Mouse (Mus musculus) heart, embryonic 14.5 days (tissue): ENCODE results near the gene Slc12a1. TPM values are rescaled to one million over a fixed set of nuclear protein-coding genes. Genes with fewer than 3 reads are reported as not detected.

Experiments
- ATAC-seq: fragments of 200-750 bp; cut with Nextera tagmentation; 2 replicates; pipeline ENCODE4 v1.8.0; 2017; ENCODE audit warnings: low read depth, moderate TSS enrichment; ENCODE audit not compliant: insufficient number of reproducible peaks, insufficient read depth, low FRiP score
- H3K27ac ChIP-seq, 2 experiments: fragments of 200-500 bp in 1 of 2; fragments of 300-500 bp in 1 of 2; sonication (generic) in 1 of 2; replicated peaks in 1 of 2; 2 replicates each; pipeline ENCODE4 v1.5.1; 2012 to 2014; ENCODE audit warnings: low read depth in 2 of 2, low read length in 2 of 2, control low read depth in 1 of 2, mild to moderate bottlenecking in 1 of 2, mixed read lengths in 1 of 2; ENCODE audit not compliant: control insufficient read depth in 1 of 2, insufficient read depth in 1 of 2
- H3K27me3 ChIP-seq: fragments of 300-500 bp; sonication (generic); 2 replicates; pipeline ENCODE4 v1.6.1; 2014; ENCODE audit warnings: mild to moderate bottlenecking, low read length, control low read depth; ENCODE audit not compliant: control insufficient read depth, insufficient read depth
- H3K36me3 ChIP-seq: fragments of 300-500 bp; sonication (generic); 2 replicates; pipeline ENCODE4 v1.6.1; 2014; ENCODE audit warnings: mild to moderate bottlenecking, control low read depth, low read length, mixed read lengths; ENCODE audit not compliant: control insufficient read depth, insufficient read depth
- H3K4me1 ChIP-seq, 2 experiments: fragments of 200-500 bp in 1 of 2; fragments of 300-500 bp in 1 of 2; sonication (generic) in 1 of 2; 2 replicates each; pipeline ENCODE4 v1.6.1; 2012 to 2014; ENCODE audit warnings: low read length in 2 of 2, control low read depth in 1 of 2, mixed read lengths in 1 of 2; ENCODE audit not compliant: control insufficient read depth in 2 of 2, insufficient read depth in 2 of 2
- H3K4me2 ChIP-seq: fragments of 300-500 bp; sonication (generic); 2 replicates; pipeline ENCODE4 v1.6.1; 2014; ENCODE audit warnings: mild to moderate bottlenecking, low read length
- H3K4me3 ChIP-seq, 2 experiments: fragments of 200-500 bp in 1 of 2; fragments of 300-500 bp in 1 of 2; sonication (generic) in 1 of 2; 2 replicates each; pipeline ENCODE4 v1.5.1; 2012 to 2014; ENCODE audit warnings: low read length in 2 of 2, mild to moderate bottlenecking in 2 of 2, control low read depth in 1 of 2, low read depth in 1 of 2, moderate library complexity in 1 of 2; ENCODE audit not compliant: control insufficient read depth in 1 of 2, insufficient read depth in 1 of 2
- H3K9ac ChIP-seq: fragments of 300-500 bp; sonication (generic); 2 replicates; pipeline ENCODE4 v1.6.1; 2014; ENCODE audit warnings: mild to moderate bottlenecking, low read length
- H3K9me3 ChIP-seq: fragments of 300-500 bp; sonication (generic); 2 replicates; pipeline ENCODE4 v1.6.1; 2016; ENCODE audit warnings: low read length, control low read depth; ENCODE audit not compliant: control insufficient read depth
- WGBS: fragments of 180-500 bp; shearing (Covaris S2); extraction: QIAGEN DNeasy Blood & Tissue Kit; methylation state at CpG from one replicate; pipeline ENCODE4 v1.1.7; 2014; 5-methylcytosine and 5-hydroxymethylcytosine counted together
- polyA plus RNA-seq: library from polyadenylated mRNA; unstranded; fragments of >200 nt; fragmentation: Nextera tagmentation; extraction: Ambion mirVana; gene quantifications from 2 replicates; pipeline ENCODE4 v1.2.1, GENCODE M21; 2014

The Slc12a1 gene
- polyA plus RNA-seq, 1 experiment from 2014 or later: not detected

DNA sequence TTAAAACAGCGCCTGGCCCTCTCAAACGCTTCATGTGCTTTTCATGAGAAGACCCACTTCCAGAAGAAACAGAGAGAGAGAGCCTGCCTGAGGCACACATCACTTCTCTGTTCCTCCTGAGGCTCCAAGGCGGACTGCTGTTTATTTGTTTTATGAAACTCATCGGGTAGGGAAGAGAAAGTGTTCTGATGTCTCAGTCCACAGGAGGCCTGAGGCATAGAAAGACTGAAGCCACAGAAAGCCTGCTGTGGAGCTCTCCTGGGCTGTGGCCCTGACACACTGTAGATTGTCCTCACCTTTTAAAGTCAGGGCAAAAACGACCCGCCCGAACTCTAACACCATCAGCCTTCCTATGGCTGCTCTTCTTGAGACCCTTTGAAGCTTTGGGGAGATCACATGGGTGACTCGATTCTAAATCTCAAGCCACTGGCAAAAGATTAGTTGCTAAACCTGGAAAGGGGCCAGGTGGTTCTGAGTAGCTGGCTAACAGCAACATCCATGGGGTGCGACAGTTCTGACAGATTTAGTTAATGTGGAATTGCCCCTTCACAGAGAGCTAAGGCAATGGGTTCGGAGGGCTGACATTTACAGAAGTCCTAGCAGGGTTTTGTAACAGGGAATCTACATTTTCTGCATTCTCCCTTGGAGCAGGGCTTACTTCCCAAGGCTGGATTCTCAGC is 59.7 kb downstream of the Slc12a1 start:
- Histone ChIP-seq H3K4me1 (peaks cover 4 to 9% of the 10 kb centered on the region in 2 experiments; a peak in 3 of 4 replicates), H3K9ac (no peak overlapping the region), H3K27ac (no peak overlapping the region), H3K9me3 (no peaks in the 10 kb centered on the region), H3K27me3 (no peaks in the 10 kb centered on the region), H3K4me2 (no peak overlapping the region), H3K36me3 (no peaks in the 10 kb centered on the region), H3K4me3 (no peak overlapping the region)
- no peak for ATAC-seq
- 57% methylated on average over 10 of the region's 10 CpGs for WGBS

DNA sequence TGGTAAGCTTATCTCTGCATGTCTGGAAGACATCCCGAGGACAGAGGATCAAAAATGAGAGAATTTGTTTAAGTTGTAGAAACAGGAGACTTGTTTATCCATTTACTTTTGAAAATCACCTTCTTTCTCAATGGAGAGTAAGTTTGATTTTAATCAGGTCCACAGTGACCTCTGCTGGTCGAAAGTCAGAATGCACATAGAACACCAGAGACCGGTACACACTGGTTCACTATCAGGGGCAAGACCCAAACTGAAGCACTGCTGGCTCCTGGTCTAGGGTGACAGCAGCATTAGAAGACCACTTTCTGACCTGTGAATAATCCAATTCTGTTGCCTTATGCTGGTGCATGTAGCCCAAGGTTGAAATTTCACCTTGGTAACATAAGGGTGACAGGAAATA is 62.3 kb downstream of the Slc12a1 start:
- no peaks in the 10 kb centered on the region for H3K36me3 ChIP-seq
- 0% methylated on average over 3 of the region's 3 CpGs for WGBS
- no peaks in the 10 kb centered on the region for H3K9me3 ChIP-seq
- H3K9ac ChIP-seq: no peak overlapping the region
- H3K27me3 ChIP-seq: no peaks in the 10 kb centered on the region
- peaks cover 4 to 14% of the 10 kb centered on the region in 2 experiments; a peak in 3 of 4 replicates for H3K4me1 ChIP-seq
- no peak overlapping the region for H3K4me3 ChIP-seq
- ATAC-seq: no peak
- H3K27ac ChIP-seq: no peak overlapping the region
- H3K4me2 ChIP-seq: no peak overlapping the region

DNA sequence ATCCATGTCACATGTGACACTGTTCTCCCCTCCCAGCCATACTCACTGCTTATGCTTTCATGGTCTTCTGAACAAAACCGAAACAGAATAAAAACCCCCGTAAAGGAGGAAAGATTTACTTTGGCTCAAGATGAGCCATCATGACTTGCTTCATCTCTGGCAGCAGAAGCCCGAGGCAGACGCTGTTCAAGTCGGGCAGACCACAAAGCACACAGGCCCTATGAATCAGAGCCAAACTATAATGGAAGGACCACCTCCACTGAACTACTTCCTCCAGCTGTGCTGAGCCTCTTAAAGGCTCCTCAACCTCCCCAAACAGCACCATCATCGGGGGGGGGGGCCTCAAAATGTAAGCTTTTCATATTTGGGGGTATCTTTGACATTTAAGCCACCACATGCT is 65.0 kb downstream of the Slc12a1 start:
- no peak for ATAC-seq
- 78% methylated on average over 6 of the region's 6 CpGs for WGBS
- Histone ChIP-seq H3K9ac (no peak overlapping the region), H3K4me1 (peaks cover 0 to 7% of the 10 kb centered on the region in 2 experiments; a peak in 1 of 4 replicates), H3K27me3 (no peaks in the 10 kb centered on the region), H3K36me3 (no peaks in the 10 kb centered on the region), H3K27ac (no peak overlapping the region), H3K4me3 (no peak overlapping the region), H3K4me2 (no peak overlapping the region), H3K9me3 (no peaks in the 10 kb centered on the region)

DNA sequence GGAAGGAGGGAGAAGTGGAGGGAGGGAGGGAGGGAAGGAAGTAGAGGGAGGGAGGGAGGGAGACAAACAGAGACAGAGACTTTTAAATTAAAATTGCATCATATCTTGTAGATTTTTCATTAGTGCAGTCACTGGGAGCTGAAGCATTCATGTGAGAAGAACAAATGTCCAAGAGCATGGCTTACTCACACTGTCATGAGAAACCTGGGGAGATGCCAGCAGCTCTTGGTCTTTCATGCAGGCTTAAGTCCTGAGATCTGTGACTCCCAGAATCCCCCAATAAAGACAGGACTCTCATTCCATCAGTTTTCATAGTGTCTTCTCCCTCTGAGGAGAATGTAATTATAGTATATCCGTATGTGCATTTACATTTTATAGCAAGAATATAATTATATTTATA is 66.3 kb downstream of the Slc12a1 start:
- no peak overlapping the region for H3K4me2 ChIP-seq

DNA sequence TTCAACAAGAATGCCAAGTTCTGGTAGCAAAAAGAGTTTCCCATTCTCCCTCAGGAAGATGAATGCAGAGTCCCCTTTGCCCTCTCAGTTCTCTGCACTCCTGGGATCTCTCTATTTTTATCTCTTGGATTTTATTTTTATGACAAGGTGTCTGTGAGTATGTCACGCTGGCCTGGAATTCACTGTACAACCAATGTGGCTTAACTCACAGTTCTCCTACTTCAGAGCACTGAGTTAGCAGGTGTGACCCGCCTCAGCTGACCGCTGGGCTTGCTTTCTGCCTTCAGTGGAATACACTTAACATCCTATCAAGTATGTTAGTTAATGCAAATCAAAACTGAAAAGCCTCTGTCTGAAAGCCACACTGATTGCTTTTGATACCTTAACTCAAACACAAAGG is 67.0 kb downstream of the Slc12a1 start:
- no peak for ATAC-seq
- Histone ChIP-seq H3K9me3 (no peaks in the 10 kb centered on the region), H3K4me3 (no peak overlapping the region), H3K4me2 (no peak overlapping the region), H3K27ac (peak overlapping the region in 1 of 2 experiments; percentile 27; a peak in 1 of 4 replicates), H3K36me3 (no peaks in the 10 kb centered on the region), H3K27me3 (no peaks in the 10 kb centered on the region), H3K4me1 (0 out of 4 replicates have a peak, but pooled peaks cover 0 to 5% of the 10 kb centered on the region in 2 experiments), H3K9ac (no peak overlapping the region)
- 38% methylated on average over 3 of the region's 3 CpGs for WGBS

More for the DNA sequence above, 66.3 kb downstream of the Slc12a1 start:
- WGBS: 87% methylated on average over 1 of the region's 1 CpGs
- H3K4me1 ChIP-seq: 0 out of 4 replicates have a peak, but pooled peaks cover 0 to 5% of the 10 kb centered on the region in 2 experiments
- no peak overlapping the region; a peak in 1 of 4 replicates for H3K27ac ChIP-seq
- H3K4me3 ChIP-seq: no peak overlapping the region
- no peak overlapping the region for H3K9ac ChIP-seq
- ATAC-seq: no peak
- no peaks in the 10 kb centered on the region for H3K27me3 ChIP-seq
- H3K9me3 ChIP-seq: no peaks in the 10 kb centered on the region
- H3K36me3 ChIP-seq: no peaks in the 10 kb centered on the region

DNA sequence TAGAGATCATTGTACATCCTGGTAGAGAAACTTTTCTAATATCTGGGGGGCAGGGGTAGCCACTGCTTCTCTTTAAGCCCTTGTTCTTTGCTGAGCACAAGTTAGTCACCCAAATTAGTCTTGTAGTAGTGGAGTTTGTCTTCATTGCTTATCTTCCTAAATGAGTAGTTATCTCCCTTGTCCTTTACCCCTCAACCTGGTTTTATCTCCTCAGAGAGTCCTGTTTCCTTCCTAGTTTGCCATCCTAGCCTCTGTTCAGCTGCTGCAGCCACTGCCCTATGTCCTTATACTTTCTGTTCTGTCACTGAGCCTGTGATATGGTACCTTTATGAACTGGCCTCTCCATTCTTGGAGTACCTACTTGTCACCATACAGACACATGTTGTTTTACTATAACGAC is 69.4 kb downstream of the Slc12a1 start:
- Histone ChIP-seq H3K27ac (no peak overlapping the region), H3K4me1 (0 out of 4 replicates have a peak, but pooled peaks cover 0 to 5% of the 10 kb centered on the region in 2 experiments), H3K36me3 (no peaks in the 10 kb centered on the region), H3K4me2 (no peak overlapping the region), H3K27me3 (no peaks in the 10 kb centered on the region), H3K9ac (no peak overlapping the region), H3K9me3 (no peaks in the 10 kb centered on the region), H3K4me3 (no peak overlapping the region)
- no peak for ATAC-seq
- 71% methylated on average over 1 of the region's 1 CpGs for WGBS

DNA sequence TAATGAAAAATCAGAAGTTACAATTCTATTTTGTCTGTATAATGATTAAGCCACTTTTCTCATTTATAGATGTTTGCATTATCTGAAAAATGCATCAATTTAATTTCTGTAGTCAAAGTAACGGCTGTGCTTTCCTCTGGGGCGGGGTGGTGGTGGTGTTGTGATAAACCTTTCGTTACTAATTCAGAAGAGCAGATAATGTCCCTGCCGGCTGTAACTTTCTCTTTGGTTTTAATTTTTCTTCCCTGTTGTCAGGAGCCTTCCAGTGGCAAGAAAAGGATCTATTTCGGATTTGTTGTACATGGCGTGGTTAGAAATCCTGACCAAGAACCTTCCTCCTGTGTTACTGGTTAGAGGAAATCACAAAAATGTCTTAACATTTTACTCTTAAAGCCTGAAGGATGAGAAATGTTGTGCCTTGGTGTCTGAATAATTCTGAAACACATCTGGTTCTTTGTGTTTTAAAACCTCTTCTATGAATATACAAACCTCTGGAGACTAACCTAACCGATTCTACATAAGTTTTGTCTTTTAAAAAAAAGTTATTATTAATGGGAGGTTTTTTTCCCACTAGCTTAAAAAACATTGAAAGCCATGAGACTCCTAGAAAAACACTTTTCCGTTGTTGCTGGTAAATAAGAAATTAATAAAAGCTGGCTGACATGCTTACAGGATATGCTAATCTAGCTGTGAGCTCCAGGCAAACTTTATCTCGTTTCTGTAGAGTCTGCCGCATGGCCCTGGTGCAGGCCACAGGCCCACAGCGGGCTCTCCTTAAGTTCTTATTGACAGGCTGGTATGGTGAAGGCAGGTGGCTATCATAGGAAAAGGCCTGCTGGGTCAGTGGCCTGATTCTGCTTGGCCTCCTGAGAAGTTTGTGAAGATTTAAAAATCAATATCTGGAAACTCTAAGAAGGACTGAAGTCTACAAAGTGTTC is 76.4 kb downstream of the Slc12a1 start:
- WGBS: 48% methylated on average over 11 of the region's 11 CpGs
- Histone ChIP-seq H3K27me3 (no peaks in the 10 kb centered on the region), H3K4me1 (peaks cover 0 to 3% of the 10 kb centered on the region in 2 experiments; a peak in 1 of 4 replicates), H3K4me2 (no peak overlapping the region), H3K9me3 (no peaks in the 10 kb centered on the region), H3K27ac (no peak overlapping the region), H3K9ac (no peak overlapping the region; the same call in 1 of the 2 replicates), H3K4me3 (no peak overlapping the region), H3K36me3 (no peaks in the 10 kb centered on the region)
- no peak for ATAC-seq
